Mouse (Mus musculus) forebrain, embryonic 10.5 days (tissue): ENCODE data around the gene Dbndd1. TPM values are rescaled to one million over a fixed set of nuclear protein-coding genes. Genes with fewer than 3 reads are reported as not detected.
"Not testable (repeated sequence)": the region's sequence is repeated elsewhere in the genome, so short reads cannot be mapped to it uniquely, and the experiment has no call there.

Experiments used
- DNase-seq: peaks from one replicate; pipeline ENCODE4 v3.0.0-alpha.2; 2017; ENCODE audit warnings: low spot score; ENCODE audit errors: extremely low spot score
- H3K27ac ChIP-seq: fragments of 300-500 bp; sonication (generic); 2 replicates; pipeline ENCODE4 v1.5.1; 2016; ENCODE audit warnings: mild to moderate bottlenecking
- H3K27me3 ChIP-seq: fragments of 300-500 bp; sonication (generic); 2 replicates; pipeline ENCODE4 v1.6.1; 2016; ENCODE audit warnings: mild to moderate bottlenecking; ENCODE audit not compliant: poor library complexity, severe bottlenecking
- H3K36me3 ChIP-seq: fragments of 300-500 bp; sonication (generic); replicated peaks from 2 replicates; pipeline ENCODE4 v1.6.1; 2016; ENCODE audit warnings: mild to moderate bottlenecking, moderate library complexity
- H3K4me1 ChIP-seq: fragments of 300-500 bp; sonication (generic); 2 replicates; pipeline ENCODE4 v1.6.1; 2016
- H3K4me3 ChIP-seq: fragments of 300-500 bp; sonication (generic); 2 replicates; pipeline ENCODE4 v1.5.1; 2016; ENCODE audit warnings: mild to moderate bottlenecking, moderate library complexity
- H3K9me3 ChIP-seq: fragments of 300-500 bp; sonication (generic); 2 replicates; pipeline ENCODE4 v1.6.1; 2016; ENCODE audit warnings: mild to moderate bottlenecking, moderate library complexity
- WGBS: fragments of 180-500 bp; shearing (Covaris S2); methylation state at CpG from one replicate; pipeline ENCODE4 v1.1.7; 2016; 5-methylcytosine and 5-hydroxymethylcytosine counted together
- polyA plus RNA-seq: library from polyadenylated mRNA; unstranded; fragments of >200 nt; fragmentation: Nextera tagmentation; extraction: Ambion mirVana; gene quantifications from 2 replicates; pipeline ENCODE4 v1.2.1, GENCODE M21; 2016

Gene Dbndd1
- polyA plus RNA-seq: 13.7 and 14.0 TPM in 2 replicates

- Histone ChIP-seq H3K4me1 (peaks cover 50% of the 10 kb centered on the region), H3K27ac (peak within 1 kb of the TSS; percentile 90), H3K9me3 (no peaks in the 10 kb centered on the region), H3K27me3 (peaks cover 56% of the 10 kb centered on the region), H3K36me3 (peaks cover 7% of the 10 kb centered on the region), H3K4me3 (peak within 1 kb of the TSS; percentile 88)
- under 1% methylated on average over 53 of the region's 63 CpGs for WGBS
- peak; percentile 81 for DNase-seq
Measured at GRCm38 (mm10) chr8:123514781-123515539, at the start of gene Dbndd1. Dbndd1 (minus strand) TSS chr8:123515463.

- WGBS: no CpG with 5 or more reads among the region's 45 CpGs
- not testable (repeated sequence) for H3K27me3 ChIP-seq, DNase-seq, H3K4me1 ChIP-seq, H3K4me3 ChIP-seq, H3K27ac ChIP-seq, H3K9me3 ChIP-seq, H3K36me3 ChIP-seq
Measured at GRCm38 (mm10) chr8:123564221-123564620, 49.0 kb upstream of the Dbndd1 start.

DNA sequence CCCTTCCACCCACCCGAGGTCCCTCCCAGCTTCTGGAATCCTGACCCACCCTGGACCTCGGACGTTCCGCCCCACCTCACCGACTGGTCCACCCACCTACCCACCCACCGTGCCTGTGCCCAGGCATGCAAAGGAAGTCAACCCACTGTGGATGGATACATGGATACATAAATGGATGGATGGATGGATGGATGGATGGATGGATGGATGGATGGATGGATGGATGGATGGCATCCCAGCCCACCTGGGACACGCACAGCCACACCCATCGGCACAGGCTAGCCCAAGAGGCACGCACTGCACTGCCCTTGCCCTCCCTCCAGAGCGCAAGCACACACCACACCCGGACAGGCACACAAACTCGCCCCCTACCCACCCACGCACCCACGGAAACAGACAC, 22.4 kb upstream of the Dbndd1 start:
- H3K4me3 ChIP-seq, DNase-seq, H3K4me1 ChIP-seq, H3K27ac ChIP-seq, H3K9me3 ChIP-seq: not testable (repeated sequence)
- Histone ChIP-seq H3K27me3 (peaks cover 34% of the 10 kb centered on the region), H3K36me3 (peaks cover 45% of the 10 kb centered on the region)
- WGBS: 76% methylated on average over 7 of the region's 14 CpGs

- H3K36me3 ChIP-seq: peaks cover 51% of the 10 kb centered on the region
- H3K9me3 ChIP-seq: no peaks in the 10 kb centered on the region
- H3K27me3 ChIP-seq: peaks cover 34% of the 10 kb centered on the region
- no peak overlapping the region for H3K4me3 ChIP-seq
- 39% methylated on average over 10 of the region's 10 CpGs for WGBS
- H3K27ac ChIP-seq: no peak overlapping the region
- DNase-seq: no peak
- peaks cover 4% of the 10 kb centered on the region for H3K4me1 ChIP-seq
Measured at GRCm38 (mm10) chr8:123536990-123537380, 21.7 kb upstream of the Dbndd1 start.

GRCm38 (mm10) chr8:123536242-123536989, 21.2 kb upstream of the Dbndd1 start:
- no peak for DNase-seq
- Histone ChIP-seq H3K9me3 (no peaks in the 10 kb centered on the region), H3K36me3 (peaks cover 57% of the 10 kb centered on the region), H3K27me3 (peaks cover 34% of the 10 kb centered on the region), H3K4me1 (peaks cover 4% of the 10 kb centered on the region), H3K4me3 (no peak overlapping the region), H3K27ac (no peak overlapping the region)
- 88% methylated on average over 9 of the region's 9 CpGs for WGBS

- Histone ChIP-seq H3K27ac (no peak overlapping the region), H3K9me3 (no peaks in the 10 kb centered on the region), H3K4me3 (no peak overlapping the region), H3K27me3 (no peaks in the 10 kb centered on the region), H3K36me3 (peaks cover 100% of the 10 kb centered on the region), H3K4me1 (no peaks in the 10 kb centered on the region)
- DNase-seq: no peak
- 93% methylated on average over 25 of the region's 25 CpGs for WGBS
Measured at GRCm38 (mm10) chr8:123527720-123528489, 12.6 kb upstream of the Dbndd1 start.

- H3K9me3 ChIP-seq, H3K4me3 ChIP-seq, H3K27ac ChIP-seq, DNase-seq: not testable (repeated sequence)
- 91% methylated on average over 1 of the region's 1 CpGs for WGBS
- Histone ChIP-seq H3K27me3 (peaks cover 29% of the 10 kb centered on the region), H3K36me3 (peaks cover 52% of the 10 kb centered on the region), H3K4me1 (peaks cover 32% of the 10 kb centered on the region)
Measured at GRCm38 (mm10) chr8:123520048-123520447, 4.8 kb upstream of the Dbndd1 start.

DNA sequence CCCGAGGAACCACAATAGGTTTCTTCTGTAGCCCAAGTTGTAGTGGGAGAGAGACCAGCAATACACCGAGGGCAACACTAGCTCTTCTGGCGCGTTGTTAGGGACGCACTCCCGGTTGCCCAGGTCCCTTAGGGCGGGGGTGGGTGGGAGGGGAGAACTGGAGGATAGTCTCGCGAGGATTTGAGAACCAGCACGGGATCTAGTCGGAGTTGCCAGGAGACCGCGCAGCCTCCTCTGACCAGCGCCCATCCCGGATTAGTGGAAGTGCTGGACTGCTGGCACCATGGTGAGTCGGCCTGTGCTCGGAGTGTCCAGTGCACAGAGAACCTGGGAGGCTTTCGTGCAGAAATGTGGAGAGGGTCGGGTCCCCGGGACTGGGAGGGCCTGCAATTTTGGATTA, 3.4 kb upstream of the Dbndd1 start, which contains the start of gene Gas8:
Gas8 (plus strand) TSS at position 168 of the 400 bp plus-strand sequence.
- Histone ChIP-seq H3K27me3 (peaks cover 41% of the 10 kb centered on the region), H3K4me3 (peak within 1 kb of the TSS; percentile 81), H3K9me3 (no peaks in the 10 kb centered on the region), H3K4me1 (peaks cover 46% of the 10 kb centered on the region), H3K27ac (peak within 1 kb of the TSS; percentile 84), H3K36me3 (peaks cover 38% of the 10 kb centered on the region)
- DNase-seq: peak; percentile 94
- WGBS: under 1% methylated on average over 20 of the region's 20 CpGs

DNA sequence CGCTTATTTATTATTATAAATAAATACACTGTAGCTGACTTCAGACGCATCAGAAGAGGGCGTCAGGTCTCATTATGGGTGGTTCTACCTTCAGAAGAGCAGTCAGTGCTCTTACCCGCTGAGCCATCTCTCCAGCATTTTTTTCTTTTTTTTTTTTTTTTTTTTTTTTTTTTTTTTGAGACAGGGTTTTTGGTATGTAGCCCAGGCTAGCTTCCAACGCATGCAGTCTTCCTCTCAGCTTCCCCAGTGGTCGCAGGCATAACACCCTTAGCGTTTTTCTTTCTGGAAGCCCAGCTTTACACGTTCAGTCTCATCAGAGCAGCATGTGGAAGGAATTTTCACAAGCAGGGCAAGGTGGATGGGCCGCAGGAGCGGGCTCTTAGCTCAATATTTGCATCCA, 2.9 kb upstream of the Dbndd1 start:
- H3K4me1 ChIP-seq: peaks cover 51% of the 10 kb centered on the region
- peaks cover 33% of the 10 kb centered on the region for H3K36me3 ChIP-seq
- no peaks in the 10 kb centered on the region for H3K9me3 ChIP-seq
- WGBS: 43% methylated on average over 10 of the region's 10 CpGs
- H3K27ac ChIP-seq: no peak overlapping the region
- no peak for DNase-seq
- H3K27me3 ChIP-seq: peaks cover 46% of the 10 kb centered on the region
- peak overlapping the region; percentile 81 for H3K4me3 ChIP-seq

GRCm38 (mm10) chr8:123516596-123516995, 1.3 kb upstream of the Dbndd1 start:
- WGBS: 36% methylated on average over 2 of the region's 2 CpGs
- no peak for DNase-seq
- no peaks in the 10 kb centered on the region for H3K9me3 ChIP-seq
- H3K27ac ChIP-seq: no peak overlapping the region
- peaks cover 17% of the 10 kb centered on the region for H3K36me3 ChIP-seq
- H3K27me3 ChIP-seq: peaks cover 56% of the 10 kb centered on the region
- no peak overlapping the region for H3K4me3 ChIP-seq
- peaks cover 52% of the 10 kb centered on the region for H3K4me1 ChIP-seq

DNA sequence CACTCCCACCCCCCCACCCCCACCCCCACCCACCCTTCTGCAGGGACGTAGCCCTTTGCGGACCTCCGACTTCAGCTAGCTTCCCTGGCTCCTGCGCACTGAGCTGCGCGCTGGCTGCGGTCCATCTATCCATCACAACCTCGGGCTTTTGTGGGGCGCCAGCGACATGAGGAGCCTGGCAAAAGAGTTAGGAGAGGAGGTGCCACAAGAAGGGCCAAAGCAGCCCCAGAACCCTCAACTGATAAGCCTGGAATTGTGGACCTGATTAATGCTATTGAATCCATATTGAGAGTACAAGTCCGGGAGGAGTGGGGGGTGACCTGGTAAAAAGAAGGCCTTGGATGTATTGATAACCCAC, 256 bp upstream of the Dbndd1 start:
- Histone ChIP-seq H3K27me3 (peaks cover 56% of the 10 kb centered on the region), H3K4me1 (peaks cover 52% of the 10 kb centered on the region), H3K27ac (peak overlapping the region; percentile 90), H3K4me3 (peak overlapping the region; percentile 88), H3K36me3 (peaks cover 10% of the 10 kb centered on the region), H3K9me3 (no peaks in the 10 kb centered on the region)
- no peak for DNase-seq
- under 1% methylated on average over 11 of the region's 11 CpGs for WGBS

GRCm38 (mm10) chr8:123514136-123514535, 1.1 kb downstream of the Dbndd1 start:
- Histone ChIP-seq H3K36me3 (peaks cover 14% of the 10 kb centered on the region), H3K27ac (peak overlapping the region; percentile 90), H3K4me3 (peak overlapping the region; percentile 88), H3K27me3 (peaks cover 56% of the 10 kb centered on the region), H3K9me3 (no peaks in the 10 kb centered on the region), H3K4me1 (peaks cover 42% of the 10 kb centered on the region)
- peak; percentile 31 for DNase-seq
- 3% methylated on average over 9 of the region's 9 CpGs for WGBS
